Mouse (Mus musculus) thymus, postnatal 14 days (tissue): ENCODE measurements around the gene 1810062G17Rik.

Experiments used
- DNase-seq: peaks from one replicate; pipeline ENCODE4 v3.0.0; 2021

The 1810062G17Rik gene

GRCm38 (mm10) chr3:36511491-36511890, 35.8 kb downstream of the 1810062G17Rik start:
- DNase-seq: no peak

GRCm38 (mm10) chr3:36516196-36516595, 40.5 kb downstream of the 1810062G17Rik start:
- no peak for DNase-seq

- DNase-seq: no peak
Measured at GRCm38 (mm10) chr3:36521073-36522060, 45.6 kb downstream of the 1810062G17Rik start, which contains the start of gene Gm11549. Gene Gm11549 (minus strand): TSS chr3:36521813.

- no peak for DNase-seq
Measured at GRCm38 (mm10) chr3:36522137-36522536, 46.4 kb downstream of the 1810062G17Rik start.

- DNase-seq: no peak
Measured at GRCm38 (mm10) chr3:36524466-36524865, 48.7 kb downstream of the 1810062G17Rik start.

- no peak for DNase-seq
Measured at GRCm38 (mm10) chr3:36530345-36530744, 54.6 kb downstream of the 1810062G17Rik start.

- DNase-seq: no peak
Measured at GRCm38 (mm10) chr3:36530781-36531180, 55.0 kb downstream of the 1810062G17Rik start.

- no peak for DNase-seq
Measured at GRCm38 (mm10) chr3:36531242-36531641, 55.5 kb downstream of the 1810062G17Rik start.
